In genomic region chr17:3557331-3558311, GRCm38 (mm10) we compare ENCODE assay signal across 8 mouse cellular contexts. TPM values are rescaled to one million over a fixed set of nuclear protein-coding genes. Genes with fewer than 3 reads are reported as not detected.
A peak's percentile ranks its signal among the peaks of the same experiment; 100 is the strongest.
DNase-seq lines count a peak whose midpoint lies in the region; ATAC-seq and TF ChIP-seq lines count a peak whose summit lies in the region.

Gene Tfb1m (minus strand): TSS chr17:3557781.

- peak; percentile 100 for ATAC-seq in forebrain, embryonic 11.5 days (replicated peaks; ENCODE audit: low FRiP score)
- ATAC-seq in heart, embryonic 16.5 days (replicated peaks; ENCODE audit: extremely low read depth, insufficient read depth, low FRiP score): peak; percentile 99
- peak; percentile 100 for ATAC-seq in liver, embryonic 15.5 days (ENCODE audit: insufficient read depth)
- peak; percentile 100 for ATAC-seq in neural tube, embryonic 12.5 days (ENCODE audit: low FRiP score, low read depth)

- H3K36me3 ChIP-seq in CH12.LX (replicated peaks in 1 of 2; ENCODE audit: control insufficient read depth in 1 of 2, insufficient read depth in 1 of 2, low read length in 1 of 2): peaks cover 0 to 19% of the 10 kb centered on the region in 2 experiments
- H3K36me3 ChIP-seq in forebrain, embryonic 11.5 days (ENCODE audit: control insufficient read depth, insufficient read depth, low read length): no peaks in the 10 kb centered on the region
- H3K36me3 ChIP-seq in heart, embryonic 16.5 days (ENCODE audit: control insufficient read depth, insufficient read depth): 0 out of 2 replicates have a peak, but pooled peaks cover 3% of the 10 kb centered on the region
- no peaks in the 10 kb centered on the region for H3K36me3 ChIP-seq in liver, embryonic 15.5 days (replicated peaks)
- H3K36me3 ChIP-seq in neural tube, embryonic 12.5 days: 0 out of 2 replicates have a peak, but pooled peaks cover 3% of the 10 kb centered on the region

- peak; percentile 100 for DNase-seq in CH12.LX (ENCODE audit: extremely low read depth)
- peak; percentile 98 for DNase-seq in c-Kit-positive CD71-positive TER-119-negative erythroid progenitor cells, embryonic 14.5 days (ENCODE audit: low read depth)
- peak; percentile 97 for DNase-seq in forebrain, embryonic 11.5 days (ENCODE audit: low spot score)
- peak; percentile 98 to 100 for DNase-seq in kidney, postnatal 36 days
- DNase-seq in telencephalon, adult 2 months (ENCODE audit: low read depth, low spot score): peak; percentile 99

- H3K27ac ChIP-seq in CH12.LX (ENCODE audit: insufficient read depth, low read depth): peak within 1 kb of the TSS; percentile 42; the same call in 1 of the 2 replicates
- H3K27ac ChIP-seq in forebrain, embryonic 11.5 days (ENCODE audit: low read depth, low read length): peak within 1 kb of the TSS; percentile 60
- H3K27ac ChIP-seq in heart, embryonic 16.5 days (ENCODE audit: low read length): peak within 1 kb of the TSS; percentile 94
- H3K27ac ChIP-seq in liver, embryonic 15.5 days (replicated peaks): peak within 1 kb of the TSS; percentile 87
- H3K27ac ChIP-seq in neural tube, embryonic 12.5 days: peak within 1 kb of the TSS; percentile 11; the same call in 1 of the 2 replicates

- peak within 1 kb of the TSS; percentile 80 for H3K9ac ChIP-seq in CH12.LX (ENCODE audit: insufficient read depth, low read depth)
- peak within 1 kb of the TSS; percentile 57 for H3K9ac ChIP-seq in forebrain, embryonic 11.5 days (ENCODE audit: low read length)
- peak within 1 kb of the TSS; percentile 79 for H3K9ac ChIP-seq in heart, embryonic 16.5 days (ENCODE audit: low read length)
- peak within 1 kb of the TSS; percentile 61 for H3K9ac ChIP-seq in liver, embryonic 15.5 days
- peak within 1 kb of the TSS; percentile 57 for H3K9ac ChIP-seq in neural tube, embryonic 12.5 days

- no peak for TF ChIP-seq EP300 in CH12.LX (IDR thresholded peaks at IDR 0.05; ENCODE audit: low read length)

- 1% methylated on average over 60 of the region's 60 CpGs for WGBS in forebrain, embryonic 11.5 days
- under 1% methylated on average over 59 of the region's 60 CpGs for WGBS in heart, embryonic 16.5 days
- under 1% methylated on average over 60 of the region's 60 CpGs for WGBS in liver, embryonic 15.5 days (ENCODE audit: insufficient replicate concordance)
- under 1% methylated on average over 60 of the region's 60 CpGs for WGBS in neural tube, embryonic 12.5 days

- H3K27me3 ChIP-seq in CH12.LX (replicated peaks): no peaks in the 10 kb centered on the region
- no peaks in the 10 kb centered on the region for H3K27me3 ChIP-seq in forebrain, embryonic 11.5 days (ENCODE audit: control insufficient read depth, insufficient read depth, low read length)
- H3K27me3 ChIP-seq in heart, embryonic 16.5 days (ENCODE audit: control insufficient read depth, insufficient read depth, low read length): no peaks in the 10 kb centered on the region
- H3K27me3 ChIP-seq in liver, embryonic 15.5 days: no peaks in the 10 kb centered on the region
- no peaks in the 10 kb centered on the region for H3K27me3 ChIP-seq in neural tube, embryonic 12.5 days (replicated peaks)

- in situ Hi-C loops in CH12.LX (cut with MboI; ENCODE audit: low pct_ligation_motif_present, low pct_unique_long_range_greater_than_20kb, low sequenced_read_pairs): no loop called here

- TF ChIP-seq CTCF in CH12.LX (conservative IDR thresholded peaks at IDR 0.05 in 1 of 2, IDR thresholded peaks at IDR 0.05 in 1 of 2; ENCODE audit: low read depth in 2 of 2, low read length in 2 of 2): no peak

- TF ChIP-seq RAD21 in CH12.LX (IDR thresholded peaks at IDR 0.05; ENCODE audit: low read depth, low read length): no peak

- dilution Hi-C loops in CH12.LX (cut with MboI; ENCODE audit: extremely low pct_ligation_motif_present, extremely low pct_unique_long_range_greater_than_20kb, low sequenced_read_pairs): no loop called here

- peak; percentile 89 for TF ChIP-seq POLR2A in CH12.LX (IDR thresholded peaks at IDR 0.05; ENCODE audit: low read depth, low read length)

- 0 out of 2 replicates have a peak, but pooled peaks cover 2% of the 10 kb centered on the region for H3K79me2 ChIP-seq in CH12.LX (replicated peaks; ENCODE audit: control insufficient read depth, extremely low read depth, insufficient read depth, poor library complexity, severe bottlenecking)

- H3K4me1 ChIP-seq in CH12.LX (ENCODE audit: control insufficient read depth in 1 of 2, insufficient read depth in 2 of 2): peaks cover 3 to 16% of the 10 kb centered on the region in 2 experiments; a peak in 2 of 4 replicates
- H3K4me1 ChIP-seq in forebrain, embryonic 11.5 days (replicated peaks; ENCODE audit: control insufficient read depth, insufficient read depth, low read length): peaks cover 2% of the 10 kb centered on the region; the same call in 1 of the 2 replicates
- peaks cover 14% of the 10 kb centered on the region for H3K4me1 ChIP-seq in heart, embryonic 16.5 days (ENCODE audit: control insufficient read depth, insufficient read depth, low read length)
- peaks cover 24% of the 10 kb centered on the region for H3K4me1 ChIP-seq in liver, embryonic 15.5 days (replicated peaks)
- H3K4me1 ChIP-seq in neural tube, embryonic 12.5 days: peaks cover 3% of the 10 kb centered on the region; the same call in 1 of the 2 replicates

- peak within 1 kb of the TSS; percentile 91 for H3K4me2 ChIP-seq in CH12.LX (ENCODE audit: insufficient read depth, low read depth, poor library complexity, severe bottlenecking)
- H3K4me2 ChIP-seq in forebrain, embryonic 11.5 days (ENCODE audit: low read depth, low read length, severe bottlenecking): peak within 1 kb of the TSS; percentile 50
- peak within 1 kb of the TSS; percentile 93 for H3K4me2 ChIP-seq in heart, embryonic 16.5 days (ENCODE audit: low read depth, low read length)
- peak within 1 kb of the TSS; percentile 88 for H3K4me2 ChIP-seq in liver, embryonic 15.5 days
- H3K4me2 ChIP-seq in neural tube, embryonic 12.5 days (replicated peaks): peak within 1 kb of the TSS; percentile 72

- peak within 1 kb of the TSS; percentile 68 to 84 (median 79) for H3K4me3 ChIP-seq in CH12.LX (replicated peaks in 1 of 3; ENCODE audit: low read depth in 2 of 3, low read length in 2 of 3, poor library complexity in 1 of 3)
- peak within 1 kb of the TSS; percentile 59 for H3K4me3 ChIP-seq in forebrain, embryonic 11.5 days (ENCODE audit: low read depth, low read length)
- H3K4me3 ChIP-seq in heart, embryonic 16.5 days (ENCODE audit: low read length): peak within 1 kb of the TSS; percentile 74
- peak within 1 kb of the TSS; percentile 84 for H3K4me3 ChIP-seq in liver, embryonic 15.5 days (replicated peaks)
- H3K4me3 ChIP-seq in neural tube, embryonic 12.5 days: peak within 1 kb of the TSS; percentile 50

- H3K9me3 ChIP-seq in CH12.LX (replicated peaks; ENCODE audit: low read length): no peaks in the 10 kb centered on the region
- H3K9me3 ChIP-seq in forebrain, embryonic 11.5 days (ENCODE audit: control insufficient read depth, low read length): no peaks in the 10 kb centered on the region
- no peaks in the 10 kb centered on the region for H3K9me3 ChIP-seq in heart, embryonic 16.5 days (replicated peaks; ENCODE audit: control insufficient read depth, low read length)
- H3K9me3 ChIP-seq in liver, embryonic 15.5 days (replicated peaks): no peaks in the 10 kb centered on the region
- no peaks in the 10 kb centered on the region for H3K9me3 ChIP-seq in neural tube, embryonic 12.5 days

TF ChIP-seq in CH12.LX, 34 proteins besides CTCF, POLR2A, EP300 and RAD21 (continues in another document):
- peak; percentile 77 for TF ChIP-seq ELF1 (IDR thresholded peaks at IDR 0.05; ENCODE audit: low read depth, low read length)
- no peak for TF ChIP-seq BHLHE40 (IDR thresholded peaks at IDR 0.05; ENCODE audit: low read depth, low read length)
- peak; percentile 89; the same call in 1 of the 2 replicates for TF ChIP-seq MXI1 (IDR thresholded peaks at IDR 0.05; ENCODE audit: low read depth, low read length)
- peak; percentile 41; the same call in 1 of the 2 replicates for TF ChIP-seq NELFE (IDR thresholded peaks at IDR 0.05; ENCODE audit: low read depth, low read length)
- TF ChIP-seq POLR2AphosphoS2 (IDR thresholded peaks at IDR 0.05; ENCODE audit: low read depth, low read length): no peak
- TF ChIP-seq NRF1 (IDR thresholded peaks at IDR 0.05; ENCODE audit: low read depth, low read length): no peak
- no peak; the same call in 1 of the 2 replicates for TF ChIP-seq MEF2A (IDR thresholded peaks at IDR 0.05; ENCODE audit: borderline replicate concordance, low read depth, low read length)
- TF ChIP-seq MAFK (IDR thresholded peaks at IDR 0.05; ENCODE audit: insufficient replicate concordance, low read length): no peak
- TF ChIP-seq HCFC1 (IDR thresholded peaks at IDR 0.05; ENCODE audit: low read depth, low read length): peak; percentile 78
- TF ChIP-seq CHD2 (IDR thresholded peaks at IDR 0.05; ENCODE audit: low read length): no peak; the same call in 1 of the 2 replicates
- peak; percentile 47; the same call in 1 of the 2 replicates for TF ChIP-seq TCF12 (IDR thresholded peaks at IDR 0.05; ENCODE audit: low read depth, low read length)
- no peak for TF ChIP-seq CHD1 (IDR thresholded peaks at IDR 0.05; ENCODE audit: low read depth, low read length)
- TF ChIP-seq ZKSCAN1 (IDR thresholded peaks at IDR 0.05; ENCODE audit: borderline replicate concordance, low read depth, low read length): no peak
- peak; percentile 83 for TF ChIP-seq UBTF (IDR thresholded peaks at IDR 0.05; ENCODE audit: low read depth, low read length)
- TF ChIP-seq ZC3H11A (IDR thresholded peaks at IDR 0.05; ENCODE audit: low read depth, low read length): no peak
- TF ChIP-seq SIN3A (IDR thresholded peaks at IDR 0.05; ENCODE audit: low read length): peak; percentile 83
- 0 out of 2 replicates have a peak, but pooled peaks have one; percentile 42 for TF ChIP-seq KAT2A (IDR thresholded peaks at IDR 0.05; ENCODE audit: insufficient replicate concordance, low read length)
- peak; percentile 60 for TF ChIP-seq MAX (IDR thresholded peaks at IDR 0.05; ENCODE audit: low read length)
- TF ChIP-seq ZMIZ1 (IDR thresholded peaks at IDR 0.05; ENCODE audit: low read depth, low read length): no peak
- peak; percentile 75; the same call in 1 of the 2 replicates for TF ChIP-seq E2F4 (IDR thresholded peaks at IDR 0.05; ENCODE audit: insufficient replicate concordance, low read depth, low read length)
- TF ChIP-seq JUND (conservative IDR thresholded peaks at IDR 0.05; ENCODE audit: low read depth, low read length): no peak

RNA-seq across cellular contexts. Expression of gene Tfb1m, which starts in this region (rescaled TPM):
- total RNA-seq in CH12.LX (2012; rRNA removed) (18.1 and 21.0 TPM in 2 replicates), CH12.LX (2014; rRNA removed) (45.0 and 46.8 TPM in 2 replicates)
- 29.2 and 29.4 TPM in 2 replicates for polyA plus RNA-seq in CH12.LX (2012; ENCODE audit: insufficient read length, low read depth)
- polyA plus RNA-seq in forebrain, embryonic 11.5 days (2014; fragmentation: Nextera tagmentation; extraction: Ambion mirVana): 19.9 and 21.1 TPM in 2 replicates
- polyA plus RNA-seq in heart, embryonic 16.5 days (2015; fragmentation: Nextera tagmentation; extraction: Ambion mirVana): 15.1 and 15.2 TPM in 2 replicates
- 9.6 and 11.4 TPM in 2 replicates for polyA plus RNA-seq in liver, embryonic 15.5 days (2015; fragmentation: Nextera tagmentation; extraction: Ambion mirVana)
- polyA plus RNA-seq in neural tube, embryonic 12.5 days (2016; fragmentation: Nextera tagmentation; extraction: Ambion mirVana): 16.3 and 17.6 TPM in 2 replicates

Comparison
In these comparisons a context has a peak if more than half of its experiments do, and no peak if none do; other contexts are left out.
1. Peak in every context shown above with its lines: DNase-seq, ATAC-seq, H3K4me3 ChIP-seq and H3K27ac ChIP-seq.
2. H3K27ac ChIP-seq: peak in every context shown above with its lines; median percentile 94 in heart, embryonic 16.5 days; 87 in liver, embryonic 15.5 days; 60 in forebrain, embryonic 11.5 days; 42 in CH12.LX; 11 in neural tube, embryonic 12.5 days.